Mouse (Mus musculus): ENCODE data around the gene Trmt1.

Trmt1 gene

DNA sequence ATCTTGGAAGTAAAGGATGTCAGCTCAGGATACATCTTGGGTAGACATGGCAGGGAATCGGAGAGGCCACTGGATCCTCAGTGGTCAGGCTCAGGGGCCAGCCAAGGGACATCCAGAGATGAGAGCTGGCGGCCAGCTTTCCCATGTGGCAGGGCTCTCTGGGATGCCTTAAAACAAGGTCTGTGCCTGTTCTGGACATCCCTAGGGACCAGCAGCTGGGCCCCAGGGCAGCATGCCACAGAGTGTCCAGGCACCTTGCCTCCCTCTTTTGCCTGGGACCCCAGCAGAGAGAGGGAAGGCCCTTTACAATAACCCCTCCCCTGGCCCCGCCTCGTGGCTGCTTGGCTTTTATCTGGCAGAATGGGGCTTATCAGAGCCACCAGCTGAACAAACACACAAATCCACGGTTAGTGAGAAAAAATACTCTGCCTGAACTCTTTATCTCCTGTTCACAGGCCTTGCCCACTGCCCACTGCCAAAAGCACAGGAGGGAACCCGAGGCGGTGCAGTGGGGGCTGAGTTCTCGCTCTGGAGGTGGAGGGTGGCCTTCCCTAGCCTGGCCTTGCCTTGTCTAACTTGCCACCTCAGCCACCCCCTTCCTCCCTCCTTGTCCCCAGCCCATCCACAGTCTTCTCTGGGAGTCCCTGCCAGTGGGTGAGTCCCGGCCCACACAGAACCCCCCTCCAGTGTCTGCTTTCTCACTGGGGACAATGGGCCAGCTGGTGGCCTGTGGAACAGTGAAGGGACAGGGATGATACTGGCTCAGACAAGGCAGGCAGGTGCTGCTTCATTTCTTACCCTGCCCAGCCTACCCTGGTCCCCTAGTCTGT is 44.6 kb downstream of the Trmt1 start:
- in situ Hi-C loops (cut with MboI; ENCODE audit: low sequenced_read_pairs): no loop called here

DNA sequence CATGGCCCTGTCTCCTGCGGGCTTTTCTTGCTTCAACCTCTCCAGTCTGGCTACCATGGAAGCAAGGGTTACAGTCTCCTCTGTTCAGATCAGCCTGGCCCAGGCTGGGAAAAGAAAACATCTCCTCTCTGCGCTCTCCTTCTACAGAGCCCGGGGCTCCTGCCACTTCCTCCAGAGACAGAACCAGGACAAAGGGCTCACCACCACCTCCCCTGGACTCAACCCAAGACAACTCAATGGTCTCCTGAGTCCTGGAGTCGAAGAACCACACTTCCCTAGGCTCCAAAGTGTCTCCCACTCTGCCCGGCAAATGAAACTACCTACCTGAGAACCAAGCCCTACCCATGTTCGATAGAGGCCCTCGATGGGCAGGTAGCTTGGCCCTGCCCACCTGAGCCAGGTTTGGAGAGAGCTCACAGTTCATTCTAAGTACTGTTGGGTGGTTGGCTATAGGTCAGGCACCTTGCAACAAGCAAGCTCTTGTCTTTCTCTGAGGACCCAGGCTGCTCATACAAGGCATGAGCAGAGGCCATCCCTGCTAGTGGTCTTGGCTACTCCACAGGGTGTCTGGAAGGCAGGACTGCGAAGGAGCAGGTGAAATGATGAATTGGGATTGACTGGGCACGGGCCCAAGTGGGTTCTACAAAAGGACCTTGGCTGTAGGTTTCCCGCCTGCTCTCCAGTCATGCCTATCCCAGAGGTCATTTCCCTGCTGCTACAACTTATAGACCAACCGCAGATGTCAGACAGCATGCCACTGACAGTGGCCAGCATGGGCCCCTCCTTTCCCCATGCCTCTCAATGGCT is 45.5 kb downstream of the Trmt1 start:
- in situ Hi-C loops (cut with MboI; ENCODE audit: low sequenced_read_pairs): no loop called here

DNA sequence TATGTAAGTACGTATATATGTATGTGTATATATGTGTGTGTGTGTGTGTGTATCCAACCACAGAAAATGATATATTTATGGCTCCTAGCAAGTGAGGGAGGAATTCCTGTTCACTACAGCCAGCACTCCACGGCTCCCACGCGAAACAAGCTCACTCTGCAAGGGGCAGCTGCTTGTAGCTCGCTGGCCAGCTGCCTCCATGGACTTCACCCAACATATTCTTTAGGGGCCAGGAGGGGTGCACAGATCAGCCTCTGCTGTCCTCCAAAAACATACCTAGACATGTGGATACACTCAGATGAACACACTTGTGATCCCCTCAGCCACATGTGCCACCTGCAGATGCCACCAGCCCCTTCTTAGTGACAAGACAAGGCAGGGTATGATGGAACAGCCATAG is 46.4 kb downstream of the Trmt1 start:
- in situ Hi-C loops (cut with MboI; ENCODE audit: low sequenced_read_pairs): no loop called here

DNA sequence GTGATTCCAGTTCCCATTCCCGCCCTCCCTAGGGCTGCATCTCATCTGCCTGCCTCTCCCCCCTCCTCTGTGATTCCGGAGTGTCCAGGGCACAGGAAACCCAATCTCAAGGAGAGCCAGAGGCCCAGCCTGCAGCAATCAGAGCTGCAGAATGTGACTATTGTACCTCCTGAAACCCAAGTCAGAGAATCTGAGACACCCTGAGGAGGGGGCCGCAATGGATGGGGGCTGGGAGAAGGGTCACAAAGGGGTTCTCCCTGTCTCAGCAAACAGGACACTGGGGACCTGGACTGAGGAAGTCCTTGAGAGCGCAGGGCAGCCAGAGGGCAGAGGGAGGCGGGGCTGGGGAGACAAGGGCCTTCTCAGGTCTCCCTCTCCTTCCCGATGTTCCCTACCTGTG is 46.9 kb downstream of the Trmt1 start:
- in situ Hi-C loops (cut with MboI; ENCODE audit: low sequenced_read_pairs): no loop called here

- in situ Hi-C loops (cut with MboI; ENCODE audit: low sequenced_read_pairs): no loop called here
These were observed 47.9 kb downstream of the Trmt1 start for GRCm38 (mm10) chr8:84733959-84734358.

GRCm38 (mm10) chr8:84734680-84735079 is 48.6 kb downstream of the Trmt1 start:
- in situ Hi-C loops (cut with MboI; ENCODE audit: low sequenced_read_pairs): no loop called here

DNA sequence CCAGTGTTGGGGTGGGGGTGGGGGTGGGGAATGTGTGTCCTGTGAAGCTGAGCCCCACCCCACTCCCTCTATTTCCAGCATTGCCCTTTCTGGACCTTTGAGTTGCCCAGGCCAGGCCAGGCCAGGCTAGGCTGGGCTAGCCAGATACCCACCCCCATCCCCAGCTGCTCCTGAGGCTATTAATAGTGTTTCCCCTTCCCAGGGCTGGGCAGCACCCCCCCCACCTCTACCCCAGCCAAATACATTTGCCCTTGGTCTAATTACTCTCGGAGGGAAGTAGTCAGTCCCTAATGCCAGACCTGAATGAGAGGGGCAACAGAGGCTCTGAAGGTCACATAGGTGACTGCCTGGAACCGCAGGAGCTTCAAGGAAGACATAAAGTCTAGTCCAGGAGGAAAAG is 49.5 kb downstream of the Trmt1 start:
- in situ Hi-C loops (cut with MboI; ENCODE audit: low sequenced_read_pairs): no loop called here

GRCm38 (mm10) chr8:84736521-84736920 is 50.4 kb downstream of the Trmt1 start:
- in situ Hi-C loops (cut with MboI; ENCODE audit: low sequenced_read_pairs): no loop called here

DNA sequence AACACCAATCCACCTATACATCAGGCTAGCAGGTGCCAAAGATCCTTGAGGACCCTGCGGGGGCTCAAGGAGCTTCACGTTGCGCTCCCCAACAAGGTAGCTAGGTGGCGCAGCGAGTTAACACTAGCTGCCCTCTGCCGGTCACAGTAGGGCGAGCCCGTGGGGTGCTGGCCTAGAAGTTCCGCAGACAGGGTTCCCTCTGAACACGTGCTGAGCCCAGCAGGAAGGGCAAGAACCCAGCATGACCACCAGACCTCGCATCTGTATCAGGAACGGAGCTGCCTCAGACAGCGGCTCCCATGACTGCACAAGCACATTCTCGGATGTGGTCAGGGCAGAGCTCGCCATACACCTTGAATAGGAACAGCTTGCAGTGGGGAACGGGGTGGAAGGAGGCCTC is 51.5 kb downstream of the Trmt1 start:
- in situ Hi-C loops (cut with MboI; ENCODE audit: low sequenced_read_pairs): no loop called here

- in situ Hi-C loops (cut with MboI; ENCODE audit: low sequenced_read_pairs): no loop called here
These were observed 52.2 kb downstream of the Trmt1 start for GRCm38 (mm10) chr8:84738266-84738665.

- in situ Hi-C loops (cut with MboI; ENCODE audit: low sequenced_read_pairs): no loop called here
These were observed 52.8 kb downstream of the Trmt1 start for GRCm38 (mm10) chr8:84738715-84739400.

- in situ Hi-C loops (cut with MboI; ENCODE audit: low sequenced_read_pairs): no loop called here
These were observed 53.3 kb downstream of the Trmt1 start for GRCm38 (mm10) chr8:84739401-84739742.

DNA sequence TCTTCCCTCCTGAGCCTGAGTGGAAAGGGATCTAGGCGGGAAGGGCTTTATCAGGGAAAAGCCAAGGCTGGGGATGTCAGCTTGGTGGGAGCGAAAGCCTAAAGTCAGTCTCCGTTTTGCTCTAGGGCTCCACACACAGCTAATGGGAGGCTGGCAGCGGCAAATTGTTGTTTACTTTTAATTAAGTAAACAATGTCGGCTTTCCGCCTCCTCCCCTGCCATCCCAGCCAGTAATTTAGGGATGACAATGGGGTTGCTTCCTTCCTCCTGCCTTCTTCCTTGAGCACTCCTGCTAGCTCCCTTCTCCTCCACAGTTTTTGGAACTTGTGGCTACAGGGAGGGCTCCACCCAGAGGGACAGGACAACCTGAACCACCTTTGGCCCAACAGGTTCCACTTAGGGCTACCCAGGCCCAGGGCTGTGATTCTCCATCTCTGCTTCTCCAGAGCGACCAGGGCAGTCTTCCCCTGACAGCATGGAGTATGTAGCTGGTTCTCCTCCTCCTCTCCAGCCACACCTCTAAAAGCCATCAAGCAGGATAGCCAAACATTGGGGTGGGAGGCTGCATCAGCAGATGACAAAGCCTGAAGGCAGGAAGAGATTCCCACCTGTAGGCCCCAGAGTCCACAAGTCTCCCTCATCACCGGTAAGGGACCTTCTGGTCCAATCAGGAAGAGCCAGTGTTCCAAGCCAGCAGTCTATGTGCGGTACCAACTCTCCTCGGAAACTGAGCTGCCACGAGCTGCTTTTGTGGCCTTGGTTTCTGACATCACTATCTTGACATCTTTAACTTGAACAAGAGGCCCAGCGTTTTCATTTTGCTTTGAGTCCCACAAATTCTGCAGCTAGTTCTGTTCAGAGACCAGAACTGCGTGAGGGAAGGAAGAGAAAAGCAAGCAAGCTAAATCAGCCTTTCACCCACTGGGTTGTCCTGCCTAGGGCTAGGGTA is 55.1 kb downstream of the Trmt1 start:
- in situ Hi-C loops (cut with MboI; ENCODE audit: low sequenced_read_pairs): no loop called here

GRCm38 (mm10) chr8:84742171-84743053 is 56.3 kb downstream of the Trmt1 start:
- in situ Hi-C loops (cut with MboI; ENCODE audit: low sequenced_read_pairs): no loop called here

- in situ Hi-C loops (cut with MboI; ENCODE audit: low sequenced_read_pairs): no loop called here
These were observed 56.9 kb downstream of the Trmt1 start for GRCm38 (mm10) chr8:84743054-84743415.

- in situ Hi-C loops (cut with MboI; ENCODE audit: low sequenced_read_pairs): no loop called here
These were observed 57.7 kb downstream of the Trmt1 start for GRCm38 (mm10) chr8:84743517-84744420.

GRCm38 (mm10) chr8:84745032-84745925 is 59.2 kb downstream of the Trmt1 start:
- in situ Hi-C loops (cut with MboI; ENCODE audit: low sequenced_read_pairs): no loop called here

Measured in CH12F3 (cell line).